Comparison of ENCODE assay signal across 8 mouse cellular contexts in the genomic region with DNA sequence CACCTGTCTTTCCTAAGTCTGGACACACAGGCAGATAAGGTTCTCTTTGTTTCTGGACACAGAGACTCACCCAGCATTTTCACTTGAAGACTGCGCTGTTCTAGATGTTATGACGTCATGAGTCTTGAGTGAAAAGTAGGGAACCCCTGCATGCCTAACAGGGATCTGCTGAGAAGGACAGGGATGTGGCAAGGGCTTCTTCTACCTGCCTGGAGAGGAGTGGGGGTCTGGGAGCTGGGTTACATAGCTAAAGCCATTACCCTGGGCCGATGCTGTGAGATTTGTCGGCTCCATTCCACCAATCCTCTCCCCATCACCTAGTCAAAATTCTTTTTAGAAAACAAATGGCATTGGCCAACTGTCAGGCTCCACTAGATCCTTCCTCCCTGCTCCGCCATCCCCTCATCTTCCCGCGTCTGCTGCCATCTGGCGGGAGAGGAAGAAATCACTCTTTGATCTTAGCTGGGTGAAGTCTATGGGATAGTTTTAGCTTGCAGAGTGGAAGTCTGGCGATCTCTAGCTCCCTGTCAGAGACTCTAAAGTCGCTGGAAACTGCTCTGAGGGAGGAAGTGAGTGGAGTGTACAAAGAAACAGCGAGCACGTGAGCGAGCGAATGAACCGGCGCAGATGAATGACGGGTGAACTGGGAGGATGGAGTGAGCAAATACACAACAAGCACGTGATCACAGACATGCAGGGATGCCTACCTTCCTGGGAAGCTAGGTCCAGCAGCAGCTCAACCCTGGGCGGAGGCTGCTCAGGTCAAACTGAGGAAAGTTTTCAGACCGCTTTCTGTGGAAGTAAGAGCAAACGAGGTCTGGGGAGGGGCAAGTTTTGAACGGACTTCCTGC. TPM values are rescaled to one million over a fixed set of nuclear protein-coding genes. Genes with fewer than 3 reads are reported as not detected.
A peak's percentile ranks its signal among the peaks of the same experiment; 100 is the strongest.
DNase-seq lines count a peak whose midpoint lies in the region; ATAC-seq lines count a peak whose summit lies in the region.

No protein-coding gene starts in this region.

- no peak overlapping the region for H3K27ac ChIP-seq in intestine, embryonic 15.5 days

- no peak overlapping the region for H3K9ac ChIP-seq in intestine, embryonic 15.5 days

- WGBS in intestine, embryonic 15.5 days = 17% methylated on average over 22 of the region's 22 CpGs

- H3K27me3 ChIP-seq in intestine, embryonic 15.5 days (replicated peaks) = no peaks in the 10 kb centered on the region

- DNase-seq in ZHBTc4 (ENCODE audit: low read depth, low spot score) = peak; percentile 80
- peak; percentile 88 for DNase-seq in embryo, embryonic 10.5 days (ENCODE audit: low spot score)
- DNase-seq in gastrocnemius, postnatal 4 days (ENCODE audit: low spot score in 2 of 2) = peak; percentile 41 to 74
- DNase-seq in left cerebral cortex, postnatal 14 days (ENCODE audit: low spot score in 2 of 2) = peak; percentile 67 to 84
- peak; percentile 76 for DNase-seq in mesoderm, embryonic 11.5 days (ENCODE audit: low read depth, low spot score)
- peak; percentile 88 for DNase-seq in right cerebral cortex, postnatal 4 days

- H3K36me3 ChIP-seq in intestine, embryonic 15.5 days = no peaks in the 10 kb centered on the region

- intact Hi-C loops in left cerebral cortex, postnatal 14 days (cut with DNase I) = loop anchor here (1.0 to 10.0 kb wide), 2 partner anchors 124 to 328 kb away; no protein-coding TSS in a partner anchor

- H3K4me2 ChIP-seq in intestine, embryonic 15.5 days (replicated peaks) = peak overlapping the region; percentile 56

- H3K9me3 ChIP-seq in intestine, embryonic 15.5 days = no peaks in the 10 kb centered on the region

- no peaks in the 10 kb centered on the region for H3K4me1 ChIP-seq in intestine, embryonic 15.5 days (replicated peaks)

- ATAC-seq in intestine, embryonic 15.5 days = peak; percentile 65; the same call in 1 of the 2 replicates
- ATAC-seq in erythroid progenitor cell, adult 5-6 weeks (replicated peaks; ENCODE audit: low FRiP score, poor library complexity, severe bottlenecking) = no peak

- H3K4me3 ChIP-seq in intestine, embryonic 15.5 days (replicated peaks) = no peak overlapping the region

RNA-seq across cellular contexts. Expression of a gene that starts 25.9 kb away (rescaled TPM):
- not detected for total RNA-seq in gastrocnemius, postnatal 4 days (2021)
- not detected in 2 replicates for polyA plus RNA-seq in intestine, embryonic 15.5 days (2015; fragmentation: Nextera tagmentation; extraction: Ambion mirVana)
- not detected for total RNA-seq in left cerebral cortex, postnatal 14 days (2021)
- not detected in 2 replicates for total RNA-seq in erythroid progenitor cell, adult 5-6 weeks (2015; ENCODE audit: low replicate concordance)
- not detected in 2 replicates for total RNA-seq in erythroid progenitor cell, adult 5-6 weeks (2017; ENCODE audit: low replicate concordance)
